Comparison of ENCODE assay signal across 1 mouse cellular context in the genomic region with DNA sequence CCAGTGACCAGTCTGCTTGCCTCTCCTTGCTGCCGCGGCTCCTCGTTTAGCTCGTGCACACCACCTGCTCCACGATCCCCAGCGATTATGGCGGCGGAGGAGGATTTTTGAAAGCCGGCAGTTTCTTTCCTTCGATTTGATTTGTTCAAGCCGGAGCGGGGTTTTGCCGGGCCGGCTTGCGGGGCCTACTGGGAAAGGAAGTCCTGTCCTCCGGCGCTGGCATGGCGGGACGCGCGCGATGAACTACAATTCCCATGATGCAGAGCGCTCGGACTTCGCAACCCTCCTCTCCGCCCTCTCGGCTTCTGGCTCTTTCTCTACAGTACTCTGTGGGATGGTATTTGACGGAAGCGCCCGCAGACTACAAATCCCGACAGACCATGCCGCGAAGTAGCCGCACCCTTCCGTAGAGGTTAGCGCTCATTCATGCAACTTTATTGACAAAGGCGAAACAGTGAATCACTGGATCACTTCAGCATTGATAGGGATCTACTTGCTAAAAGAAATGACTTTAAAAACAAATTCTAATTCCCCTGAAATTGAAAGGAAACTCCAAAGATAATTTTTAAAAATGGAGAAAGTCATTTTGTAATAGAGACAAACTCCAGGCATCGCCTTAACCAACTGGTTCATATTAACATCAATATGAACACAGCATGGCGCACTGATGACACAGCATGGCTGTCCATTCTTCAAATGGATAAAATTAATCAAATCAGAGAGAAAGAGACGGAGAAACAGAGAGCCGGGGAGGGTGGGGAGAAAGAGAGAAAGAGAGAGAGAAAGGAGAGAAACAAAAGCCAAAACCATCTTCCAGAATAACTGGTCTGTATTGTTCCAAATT.
TF ChIP-seq lines count a peak whose summit lies in the region.

No protein-coding gene starts in this region.

TF ChIP-seq in MEL, 35 proteins besides CTCF, POLR2A, EP300 and RAD21 (continued from another document):
- TF ChIP-seq E2F4 (IDR thresholded peaks at IDR 0.05; ENCODE audit: borderline replicate concordance, low read depth, low read length) (peak; percentile 83; the same call in 1 of the 2 replicates), BHLHE40 (IDR thresholded peaks at IDR 0.05; ENCODE audit: borderline replicate concordance, low read depth, low read length) (no peak), USF2 (IDR thresholded peaks at IDR 0.05; ENCODE audit: borderline replicate concordance in 1 of 2, insufficient read depth in 1 of 2, low read depth in 1 of 2, low read length in 2 of 2) (no peak), MAZ (IDR thresholded peaks at IDR 0.05; ENCODE audit: low read depth, low read length) (0 out of 2 replicates have a peak, but pooled peaks have one; percentile 33), ETS1 (IDR thresholded peaks at IDR 0.05; ENCODE audit: low read depth, low read length) (peak; percentile 46; the same call in 1 of the 2 replicates), TAL1 (IDR thresholded peaks at IDR 0.05; ENCODE audit: low read length) (no peak), JUND (IDR thresholded peaks at IDR 0.05; ENCODE audit: low read depth, low read length) (no peak), MAX (IDR thresholded peaks at IDR 0.05; ENCODE audit: low read length) (peak; percentile 84), KAT2A (conservative IDR thresholded peaks at IDR 0.05; ENCODE audit: low read depth, low read length) (peak; percentile 93), GABPA (IDR thresholded peaks at IDR 0.05; ENCODE audit: low read depth, low read length) (no peak), ZNF384 (IDR thresholded peaks at IDR 0.05; ENCODE audit: low read depth, low read length) (no peak), MYC (IDR thresholded peaks at IDR 0.05; ENCODE audit: low read depth, low read length) (peak; percentile 83), MYB (IDR thresholded peaks at IDR 0.05; ENCODE audit: low read depth, low read length) (peak; percentile 64; the same call in 1 of the 2 replicates), USF1 (IDR thresholded peaks at IDR 0.05; ENCODE audit: low read depth, low read length) (peak; percentile 19; the same call in 1 of the 2 replicates), CHD2 (IDR thresholded peaks at IDR 0.05; ENCODE audit: low read length) (no peak; the same call in 1 of the 2 replicates), POLR2AphosphoS5 (IDR thresholded peaks at IDR 0.05; ENCODE audit: borderline replicate concordance, low read depth, low read length) (no peak), NELFE (IDR thresholded peaks at IDR 0.05; ENCODE audit: low read depth, low read length) (peak; percentile 85), UBTF (IDR thresholded peaks at IDR 0.05; ENCODE audit: borderline replicate concordance, insufficient read depth, low read depth, low read length) (no peak), ELF1 (IDR thresholded peaks at IDR 0.05; ENCODE audit: low read depth, low read length) (peak; percentile 96), ZC3H11A (IDR thresholded peaks at IDR 0.05; ENCODE audit: low read depth, low read length) (no peak), ZKSCAN1 (IDR thresholded peaks at IDR 0.05; ENCODE audit: low read depth, low read length) (no peak), ZMIZ1 (IDR thresholded peaks at IDR 0.05; ENCODE audit: low read depth, low read length) (no peak), NRF1 (IDR thresholded peaks at IDR 0.05; ENCODE audit: insufficient read depth, low read depth, low read length, poor library complexity, severe bottlenecking) (peak; percentile 39; the same call in 1 of the 2 replicates), TBP (IDR thresholded peaks at IDR 0.05; ENCODE audit: low read depth, low read length) (peak; percentile 80), SMC3 (IDR thresholded peaks at IDR 0.05; ENCODE audit: low read depth, low read length) (no peak), POLR2AphosphoS2 (IDR thresholded peaks at IDR 0.05; ENCODE audit: low read length) (peak; percentile 89), SIN3A (IDR thresholded peaks at IDR 0.05; ENCODE audit: low read length) (peak; percentile 98), GATA1 (IDR thresholded peaks at IDR 0.05; ENCODE audit: low read depth, low read length) (peak; percentile 79), MEF2A (IDR thresholded peaks at IDR 0.05; ENCODE audit: extremely low read depth, insufficient replicate concordance, low read depth, low read length, poor library complexity, severe bottlenecking) (no peak), TCF12 (IDR thresholded peaks at IDR 0.05; ENCODE audit: low read depth, low read length) (peak; percentile 43; the same call in 1 of the 2 replicates), CHD1 (IDR thresholded peaks at IDR 0.05; ENCODE audit: low read depth, low read length) (no peak)
